Mouse (Mus musculus) brain, embryonic 18.5 days (tissue): ENCODE results near the gene Mgl2.

Experiments used
- DNase-seq: peaks from one replicate; pipeline ENCODE4 v3.0.0-alpha.2; 2012; ENCODE audit warnings: low read depth, low spot score

Gene Mgl2

GRCm38 (mm10) chr11:70170291-70170690 lies 40.2 kb downstream of the Mgl2 start:
- no peak for DNase-seq

GRCm38 (mm10) chr11:70171181-70171580 lies 41.1 kb downstream of the Mgl2 start:
- DNase-seq: no peak

- no peak for DNase-seq
Measured at GRCm38 (mm10) chr11:70171847-70172246, 41.7 kb downstream of the Mgl2 start.

- DNase-seq: no peak
Measured at GRCm38 (mm10) chr11:70172298-70172697, 42.2 kb downstream of the Mgl2 start.

GRCm38 (mm10) chr11:70174491-70174890 lies 44.4 kb downstream of the Mgl2 start:
- DNase-seq: no peak

GRCm38 (mm10) chr11:70177647-70178046 lies 47.5 kb downstream of the Mgl2 start:
- no peak for DNase-seq

GRCm38 (mm10) chr11:70178311-70178710 lies 48.2 kb downstream of the Mgl2 start:
- DNase-seq: no peak

GRCm38 (mm10) chr11:70178756-70179155 lies 48.6 kb downstream of the Mgl2 start:
- no peak for DNase-seq

GRCm38 (mm10) chr11:70179401-70179800 lies 49.3 kb downstream of the Mgl2 start:
- DNase-seq: peak; percentile 8

GRCm38 (mm10) chr11:70180496-70180895 lies 50.4 kb downstream of the Mgl2 start:
- no peak for DNase-seq

GRCm38 (mm10) chr11:70185120-70185519 lies 55.0 kb downstream of the Mgl2 start:
- no peak for DNase-seq
